Mouse (Mus musculus): ENCODE measurements around the gene Slc39a3. TPM values are rescaled to one million over a fixed set of nuclear protein-coding genes. Genes with fewer than 3 reads are reported as not detected.
"Not testable (repeated sequence)": the region's sequence is repeated elsewhere in the genome, so short reads cannot be mapped to it uniquely, and the experiment has no call there.

Slc39a3 gene
- total RNA-seq, 2 experiments from 2014 or later = 14.0 to 14.3 TPM

DNA sequence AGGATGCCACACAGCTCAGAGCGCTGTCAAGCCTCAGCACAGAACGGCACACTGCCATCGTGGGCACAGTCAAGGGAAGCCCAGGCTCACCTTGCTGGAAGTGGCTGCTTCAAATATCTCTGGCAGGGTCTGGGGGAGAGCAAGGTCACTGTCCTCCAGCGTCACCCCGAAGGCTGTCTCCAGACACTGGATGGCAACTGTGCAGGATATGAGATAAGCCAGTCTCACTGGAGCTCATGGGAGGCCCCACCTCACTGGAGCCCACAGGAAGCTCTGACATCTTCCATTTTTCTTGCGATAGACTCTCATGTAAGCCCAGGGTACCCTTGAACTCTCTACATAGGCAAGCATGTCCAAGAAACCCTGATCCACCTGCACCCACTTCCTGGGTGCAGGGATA lies 13.9 kb upstream of the Slc39a3 start:
- intact Hi-C loops (cut with DNase I) = no loop called here
- no peak for DNase-seq (ENCODE audit: low spot score)

DNA sequence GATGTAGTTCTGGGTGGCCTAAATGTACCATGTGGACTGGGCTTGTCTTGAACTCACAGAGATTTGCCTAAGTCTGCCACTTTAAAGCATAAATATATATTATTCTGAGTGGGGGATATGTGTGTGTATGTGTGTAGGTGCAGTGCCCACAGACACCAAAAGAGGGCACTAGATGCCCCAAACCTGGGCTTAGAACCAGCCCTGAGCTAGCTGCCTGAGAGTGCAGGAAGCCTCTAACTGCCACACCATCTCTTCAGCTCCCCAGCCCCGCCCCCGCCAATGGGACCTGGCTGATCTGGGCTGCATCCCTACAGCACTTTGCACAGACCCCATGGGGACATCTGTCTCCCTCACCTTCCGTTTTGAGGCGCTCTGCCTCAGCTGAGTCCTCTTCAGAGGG lies 13.4 kb upstream of the Slc39a3 start:
- DNase-seq (ENCODE audit: low spot score) = no peak
- intact Hi-C loops (cut with DNase I) = no loop called here

DNA sequence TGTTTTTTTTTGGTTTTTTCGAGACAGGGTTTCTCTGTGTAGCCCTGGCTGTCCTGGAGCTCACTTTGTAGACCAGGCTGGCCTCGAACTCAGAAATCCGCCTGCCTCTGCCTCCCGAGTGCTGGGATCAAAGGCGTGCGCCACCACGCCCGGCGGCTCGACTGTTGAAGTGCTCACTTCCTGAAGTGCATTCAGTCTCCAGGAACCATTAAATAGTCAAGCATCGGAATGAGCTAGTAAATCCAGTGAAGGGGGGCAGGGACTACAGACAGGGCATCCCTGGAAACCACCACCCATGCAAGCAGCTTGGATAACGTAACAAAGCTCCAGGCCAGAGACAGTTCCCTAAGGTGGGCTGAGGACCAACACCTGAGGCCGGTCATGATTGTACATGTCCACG lies 8.0 kb upstream of the Slc39a3 start:
- DNase-seq (ENCODE audit: low spot score); intact Hi-C loops (cut with DNase I): not testable (repeated sequence)

- intact Hi-C loops (cut with DNase I) = loop anchor here (1.0 to 2.0 kb wide), 2 partner anchors 25 to 42 kb away; no protein-coding TSS in a partner anchor
- no peak for DNase-seq (ENCODE audit: low spot score)
Measured at GRCm38 (mm10) chr10:81041458-81042175, 4.4 kb upstream of the Slc39a3 start.

DNA sequence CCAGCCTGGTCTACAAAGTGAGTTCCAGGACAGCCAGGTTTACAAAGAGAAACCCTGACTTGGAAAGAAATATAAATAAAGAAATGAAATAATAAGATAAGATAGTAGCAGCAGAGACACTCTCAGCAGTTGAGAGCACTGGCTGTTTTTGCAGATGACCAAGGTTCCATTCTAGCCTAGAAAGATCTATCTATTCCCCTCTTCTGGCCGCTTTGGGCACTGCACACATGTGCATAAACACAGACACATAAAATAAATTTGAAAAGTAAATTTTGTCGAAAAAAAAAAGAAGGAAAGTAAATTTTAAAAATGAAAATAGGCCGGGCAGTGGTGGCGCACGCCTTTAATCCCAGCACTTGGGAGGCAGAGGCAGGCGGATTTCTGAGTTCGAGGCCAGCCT lies 975 bp downstream of the Slc39a3 start:
- intact Hi-C loops (cut with DNase I) = no loop called here
- DNase-seq (ENCODE audit: low spot score) = no peak

DNA sequence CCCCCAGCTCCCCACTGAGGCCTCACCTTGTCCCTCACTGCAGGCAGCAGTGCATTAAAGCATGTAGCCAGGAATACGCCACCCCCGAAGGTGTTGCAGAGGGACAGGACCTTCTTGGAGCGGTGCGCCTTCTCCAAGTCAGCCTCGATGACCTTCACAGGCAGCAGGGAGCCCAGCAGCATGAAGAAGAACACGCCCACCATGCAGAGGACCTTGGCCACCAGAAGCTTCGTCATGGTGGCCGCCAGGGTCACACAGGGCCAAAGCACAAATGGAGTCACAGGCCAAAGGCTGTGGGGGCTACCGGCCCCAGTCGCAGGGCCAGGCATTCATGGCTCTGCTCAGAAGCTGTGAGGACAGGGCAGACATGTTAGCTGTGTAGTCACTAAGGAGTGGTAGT lies 3.6 kb downstream of the Slc39a3 start:
- no peak for DNase-seq (ENCODE audit: low spot score)
- intact Hi-C loops (cut with DNase I) = no loop called here

DNA sequence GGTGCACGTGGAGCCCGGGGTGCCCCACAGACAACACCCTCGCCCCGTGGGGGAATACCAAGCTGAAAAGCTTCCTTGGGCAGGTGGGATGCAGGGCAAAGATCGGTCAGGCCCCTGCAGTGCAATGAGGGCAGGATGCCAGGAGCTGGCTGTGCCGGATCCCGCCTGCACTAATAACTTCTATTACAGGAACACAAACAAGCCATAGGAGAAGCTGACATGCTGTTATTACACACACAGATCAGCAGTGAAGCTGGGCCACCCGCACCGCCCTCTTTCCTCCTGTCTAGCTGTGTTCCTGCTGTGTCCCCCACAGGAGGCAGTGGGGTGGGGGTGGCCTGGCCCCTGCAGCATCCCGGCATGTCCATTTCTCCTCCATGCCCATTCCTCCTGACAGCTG lies 8.2 kb downstream of the Slc39a3 start:
- intact Hi-C loops (cut with DNase I) = no loop called here
- DNase-seq (ENCODE audit: low spot score) = no peak

DNA sequence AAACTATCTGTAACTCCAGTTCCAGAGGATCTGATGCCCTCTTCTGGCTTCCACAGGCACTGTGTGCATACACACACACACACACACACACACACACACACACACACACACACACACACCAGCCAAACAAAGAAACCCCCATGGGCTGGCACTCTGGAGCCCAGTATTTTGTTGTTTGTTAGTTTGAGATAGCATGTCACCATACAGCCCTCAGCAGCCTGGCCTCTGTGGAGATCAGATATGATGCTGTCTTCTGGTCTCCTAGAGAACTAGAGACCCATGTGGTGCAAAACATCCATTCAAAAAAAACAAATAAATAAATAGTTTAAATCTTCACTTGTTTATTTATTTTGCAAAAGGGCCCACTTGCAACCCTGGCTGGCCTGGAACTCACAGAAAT lies 9.0 kb downstream of the Slc39a3 start:
- intact Hi-C loops (cut with DNase I) = no loop called here
- DNase-seq (ENCODE audit: low spot score) = no peak

- no peak for DNase-seq (ENCODE audit: low spot score)
- intact Hi-C loops (cut with DNase I) = no loop called here
Measured at GRCm38 (mm10) chr10:81027331-81027730, 9.9 kb downstream of the Slc39a3 start.

- intact Hi-C loops (cut with DNase I) = no loop called here
Measured at GRCm38 (mm10) chr10:81026857-81027256, 10.4 kb downstream of the Slc39a3 start.

DNA sequence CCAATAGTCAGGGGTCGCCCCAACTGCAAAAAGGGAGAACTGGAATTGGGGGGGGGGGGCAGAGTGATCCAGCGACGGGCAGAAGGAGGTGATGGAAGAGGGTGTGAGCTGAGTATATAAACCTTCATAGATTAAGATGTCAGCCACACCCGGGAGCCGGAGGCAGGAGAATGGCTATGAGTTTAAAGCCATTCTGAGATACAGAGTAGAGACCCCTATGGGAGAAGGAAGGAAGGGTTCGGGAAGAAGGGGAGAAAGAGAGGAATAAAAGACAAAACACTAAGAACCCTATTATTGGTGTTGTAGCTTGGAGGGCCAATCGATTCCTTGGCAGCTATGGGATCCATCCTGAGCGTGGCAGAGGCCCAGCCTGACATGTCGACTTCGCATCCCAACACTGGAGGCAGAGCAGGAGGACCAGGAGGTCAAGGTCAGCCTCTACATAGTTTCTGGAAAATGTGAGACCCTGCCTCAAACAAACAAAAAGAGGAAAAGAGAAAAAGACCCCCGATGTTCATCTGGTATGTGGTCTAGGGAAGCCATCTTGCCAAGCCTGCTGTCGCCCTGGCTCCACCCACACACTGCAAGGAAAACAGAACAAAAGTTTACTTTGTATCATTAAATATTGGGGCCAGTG lies 11.5 kb downstream of the Slc39a3 start, which contains the start of gene Diras1:
Gene Diras1, minus strand, starts transcription at position 24 of the 637 bp plus-strand sequence.
- intact Hi-C loops (cut with DNase I) = no loop called here
- DNase-seq (ENCODE audit: low spot score) = no peak

More at GRCm38 (mm10) chr10:81026857-81027256, 10.4 kb downstream of the Slc39a3 start:
- no peak for DNase-seq (ENCODE audit: low spot score)

GRCm38 (mm10) chr10:81025047-81025621 lies 12.1 kb downstream of the Slc39a3 start:
- DNase-seq (ENCODE audit: low spot score) = no peak

GRCm38 (mm10) chr10:81024346-81024937 lies 12.8 kb downstream of the Slc39a3 start:
- DNase-seq (ENCODE audit: low spot score) = no peak
- intact Hi-C loops (cut with DNase I) = no loop called here

More at GRCm38 (mm10) chr10:81025047-81025621, 12.1 kb downstream of the Slc39a3 start:
- intact Hi-C loops (cut with DNase I) = no loop called here

DNA sequence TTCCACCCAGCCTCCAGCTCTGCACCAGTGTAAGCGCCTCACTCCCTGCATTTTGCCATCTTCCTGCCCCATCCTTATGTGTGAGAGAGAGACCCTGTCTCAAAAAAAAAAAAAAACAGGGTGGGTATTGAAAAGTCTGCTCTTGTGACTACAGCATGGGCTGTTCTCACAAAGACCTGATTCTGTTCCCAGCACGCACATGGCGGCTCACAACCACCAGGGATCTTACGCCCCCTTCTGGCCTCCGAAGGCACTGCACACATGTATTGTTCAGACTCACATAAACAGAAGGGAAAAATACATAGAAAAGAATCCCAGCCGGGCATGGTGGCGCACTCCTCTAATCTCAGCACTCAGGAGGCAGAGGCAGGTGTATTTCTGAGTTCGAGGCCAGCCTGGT lies 14.5 kb downstream of the Slc39a3 start:
- DNase-seq (ENCODE audit: low spot score) = no peak
- intact Hi-C loops (cut with DNase I) = no loop called here

DNA sequence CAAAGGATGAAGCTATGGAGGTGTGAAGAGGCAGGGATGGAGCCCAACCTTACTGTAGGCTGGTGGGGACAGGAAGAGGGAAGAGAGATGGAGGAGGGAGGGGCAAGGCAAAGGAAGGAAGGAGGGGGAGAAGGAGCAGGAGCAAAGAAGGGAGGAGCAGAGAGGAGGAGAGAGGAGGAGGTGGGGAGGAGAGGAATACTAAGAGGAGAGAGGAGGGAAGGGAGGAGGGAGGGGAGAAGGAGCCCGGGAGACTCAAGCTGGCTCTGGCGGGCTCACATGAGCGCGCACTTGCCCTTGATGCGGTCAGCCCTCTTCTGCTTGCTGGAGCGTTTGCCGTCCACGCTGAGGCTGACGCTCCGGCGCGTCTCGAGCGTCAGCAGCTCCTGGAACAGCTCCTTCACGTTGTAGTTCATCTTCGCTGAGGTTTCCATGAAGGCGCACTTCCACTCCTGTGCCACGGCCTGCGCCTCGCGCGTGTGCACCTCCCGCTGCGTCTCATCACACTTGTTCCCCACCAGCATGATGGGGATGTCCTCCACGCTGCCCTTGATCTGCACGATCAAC lies 15.6 kb downstream of the Slc39a3 start:
- no peak for DNase-seq (ENCODE audit: low spot score)
- intact Hi-C loops (cut with DNase I) = no loop called here

DNA sequence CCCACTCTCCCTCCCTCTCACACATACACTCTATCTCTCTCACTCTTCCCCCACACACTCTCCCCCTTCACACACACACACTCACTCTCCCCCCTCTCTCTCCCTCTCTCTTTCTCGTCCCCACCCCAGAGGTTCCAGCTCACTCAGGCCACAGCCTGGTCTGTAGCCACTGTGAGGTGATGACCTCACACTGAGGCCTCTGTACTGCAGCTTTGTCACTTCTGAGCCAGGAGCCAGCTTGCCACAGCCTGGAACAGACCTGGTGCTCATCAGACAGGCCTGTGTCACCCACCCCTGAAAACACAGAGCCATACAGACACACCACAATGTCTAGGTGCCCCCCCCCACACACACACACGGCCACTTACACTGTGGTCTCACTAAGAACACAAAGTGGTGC lies 17.0 kb downstream of the Slc39a3 start:
- no peak for DNase-seq (ENCODE audit: low spot score)
- intact Hi-C loops (cut with DNase I) = no loop called here

DNA sequence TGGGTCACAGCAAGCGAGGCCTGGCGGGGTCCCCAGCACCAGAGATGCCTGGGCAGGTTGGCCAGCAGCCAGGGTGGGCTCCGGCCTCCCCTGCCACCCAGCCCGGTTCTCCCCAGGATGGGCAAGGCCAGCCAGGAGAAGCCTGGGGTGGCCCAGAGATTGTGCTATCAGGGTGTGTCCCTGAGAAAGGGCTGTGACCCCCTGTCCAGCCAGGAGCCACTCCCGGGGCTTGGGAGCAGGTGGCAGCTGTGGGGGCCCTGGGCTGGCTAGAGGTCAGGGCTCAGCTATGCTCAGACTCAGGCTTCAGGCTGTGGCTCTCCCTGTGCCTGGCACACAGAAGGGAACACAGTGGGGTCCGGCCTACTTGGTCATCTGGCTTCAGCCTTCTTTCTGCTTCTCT lies 17.5 kb downstream of the Slc39a3 start:
- DNase-seq (ENCODE audit: low spot score) = no peak
- intact Hi-C loops (cut with DNase I) = loop anchor here (5.0 kb wide), 1 partner anchor 158 kb away; the partner anchor contains the start of gene Eef2

- DNase-seq (ENCODE audit: low spot score) = no peak
- intact Hi-C loops (cut with DNase I) = loop anchor here (5.0 kb wide), 1 partner anchor 159 kb away; the partner anchor contains the start of gene Eef2
Measured at GRCm38 (mm10) chr10:81018326-81018725, 18.9 kb downstream of the Slc39a3 start.

GRCm38 (mm10) chr10:81016645-81017044 lies 20.6 kb downstream of the Slc39a3 start:
- no peak for DNase-seq (ENCODE audit: low spot score)
- intact Hi-C loops (cut with DNase I) = loop anchor here (1.0 to 5.0 kb wide), 3 partner anchors 24 to 161 kb away; partner anchors contain the start of gene Eef2

DNA sequence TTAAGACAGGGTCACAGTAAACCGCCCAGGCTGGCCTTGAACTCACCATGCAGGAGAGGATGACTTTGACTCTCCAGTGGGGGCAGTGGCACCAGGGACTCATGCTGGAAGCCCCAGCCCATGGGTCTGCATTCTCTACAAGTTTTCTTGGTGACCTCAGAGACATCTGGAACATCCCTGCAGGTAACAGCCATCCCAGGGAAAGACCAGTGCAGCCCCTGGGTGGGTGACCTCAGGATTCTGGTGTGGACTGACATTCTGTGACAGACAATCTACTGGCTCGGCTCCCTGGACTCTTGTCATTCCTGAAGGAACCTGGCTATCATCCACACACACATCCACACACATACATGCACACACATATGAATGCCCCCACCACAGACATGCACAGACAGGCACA lies 21.6 kb downstream of the Slc39a3 start:
- intact Hi-C loops (cut with DNase I) = loop anchor here (2.0 to 5.0 kb wide), 2 partner anchors 25 to 162 kb away; partner anchors contain the start of gene Eef2
- DNase-seq (ENCODE audit: low spot score) = no peak

Data from heart, postnatal 25 days (tissue).